Mouse (Mus musculus) left cerebral cortex, adult 11 months (tissue): Measurements from ENCODE around the gene Rhobtb1.

ENCODE experiments used
- DNase-seq: peaks from one replicate; pipeline ENCODE4 v3.0.0; 2022; ENCODE audit warnings: low spot score

Gene Rhobtb1

DNA sequence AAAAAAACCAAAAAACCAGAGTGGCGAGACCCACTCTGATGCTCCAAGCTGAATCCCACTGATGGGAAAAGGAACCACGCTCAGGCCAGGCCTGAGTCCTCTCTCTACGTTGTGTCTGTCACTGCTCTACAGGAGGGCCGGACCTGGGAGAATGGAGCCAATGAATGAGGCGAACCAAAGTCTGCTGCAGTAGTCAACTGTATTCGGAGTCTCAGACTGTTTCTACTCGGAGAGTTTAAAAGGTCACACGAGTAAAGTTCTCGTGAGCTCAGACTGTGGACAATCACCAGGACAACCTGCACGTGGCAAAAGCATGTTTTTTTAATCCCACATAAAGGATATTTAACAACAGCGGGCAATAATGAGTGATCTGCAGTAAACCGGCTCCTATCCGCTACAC, 172.8 kb downstream of the Rhobtb1 start:
- DNase-seq, result no peak

DNA sequence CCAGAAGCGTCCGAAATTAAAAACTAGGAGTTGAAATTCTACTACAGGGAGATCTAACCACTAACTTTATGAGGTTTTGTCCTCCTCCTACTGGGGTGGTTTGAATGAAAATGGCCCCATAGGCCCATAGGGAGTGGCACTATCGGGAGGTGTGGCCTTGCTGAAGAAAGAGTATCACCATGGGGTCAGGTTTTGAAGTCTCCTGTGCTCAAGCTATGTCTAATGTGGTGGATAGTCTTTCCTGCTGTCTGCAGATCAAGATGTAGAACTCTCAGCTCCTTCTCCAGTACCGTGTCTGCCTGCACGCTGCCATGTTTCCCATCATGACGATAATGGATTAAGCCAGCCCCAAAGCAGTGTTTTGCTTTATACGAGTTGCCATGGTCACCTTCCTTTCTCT, 173.6 kb downstream of the Rhobtb1 start:
- no peak for DNase-seq

DNA sequence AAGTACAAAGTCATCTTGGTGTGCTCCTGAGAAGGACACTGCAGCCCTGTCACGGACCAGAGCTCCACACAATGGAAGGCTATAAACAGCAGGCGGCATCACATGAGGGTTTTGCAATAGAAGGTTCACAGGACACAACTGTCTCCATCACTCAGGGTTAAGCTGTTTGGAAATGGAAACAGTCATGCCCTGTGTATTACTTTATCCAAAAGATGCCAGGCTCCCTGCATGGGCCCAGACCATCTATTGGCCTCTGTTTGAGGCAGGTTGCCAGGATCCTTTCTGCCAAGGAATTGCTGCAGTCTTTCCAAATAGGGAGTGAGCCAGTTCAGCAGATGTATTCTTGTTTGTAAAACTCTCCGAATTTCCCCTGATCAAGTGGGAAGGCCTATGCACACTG, 175.2 kb downstream of the Rhobtb1 start:
- no peak for DNase-seq

DNA sequence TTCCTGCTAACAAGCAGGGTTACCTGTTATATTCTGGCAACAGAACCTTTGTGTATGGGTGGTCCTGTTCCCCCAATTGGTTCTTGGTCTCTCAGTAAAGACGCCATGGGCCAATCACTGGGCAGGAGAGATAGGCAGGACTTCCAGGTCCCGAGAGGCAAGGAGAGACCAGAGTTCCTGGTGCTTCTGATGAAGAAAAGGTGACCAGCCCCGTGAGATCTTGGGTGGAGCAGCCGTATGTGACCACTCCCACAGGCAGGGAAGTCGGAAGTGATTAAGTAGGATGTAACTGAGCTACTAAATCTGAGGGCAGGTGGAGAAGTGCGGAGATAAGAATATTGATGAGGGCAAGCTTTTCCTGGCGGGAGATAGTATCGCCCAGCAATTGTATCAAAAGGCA, 176.1 kb downstream of the Rhobtb1 start:
- DNase-seq, result no peak

DNA sequence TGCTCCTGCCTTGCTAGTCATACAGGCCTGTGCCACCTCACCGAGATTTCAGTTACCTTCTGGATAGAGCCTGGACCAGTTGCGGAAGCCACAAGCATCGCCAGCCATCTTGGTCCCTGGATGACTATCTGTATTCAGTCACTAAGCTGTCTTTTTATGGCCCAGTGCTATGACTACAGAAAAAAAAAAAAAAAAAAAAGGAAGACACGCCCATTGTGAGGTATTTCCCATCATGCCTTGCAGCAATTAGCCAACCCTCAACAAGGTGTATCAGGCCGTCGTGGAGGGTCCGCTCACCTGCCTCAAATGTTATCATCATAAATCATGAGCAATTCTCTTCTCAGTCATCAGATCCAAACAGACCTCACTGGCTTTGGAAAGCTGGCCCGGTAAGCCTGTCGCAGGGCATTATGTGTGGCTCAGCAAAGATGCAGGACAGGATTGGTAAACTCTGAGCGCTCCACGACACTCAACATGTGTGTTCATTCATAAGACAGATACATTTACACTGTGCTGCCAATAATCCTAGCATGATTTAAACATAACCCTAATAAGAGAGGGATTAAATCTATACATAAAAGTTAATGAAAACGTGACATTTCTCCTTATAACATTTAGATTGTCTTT, 176.9 kb downstream of the Rhobtb1 start:
- no peak for DNase-seq

DNA sequence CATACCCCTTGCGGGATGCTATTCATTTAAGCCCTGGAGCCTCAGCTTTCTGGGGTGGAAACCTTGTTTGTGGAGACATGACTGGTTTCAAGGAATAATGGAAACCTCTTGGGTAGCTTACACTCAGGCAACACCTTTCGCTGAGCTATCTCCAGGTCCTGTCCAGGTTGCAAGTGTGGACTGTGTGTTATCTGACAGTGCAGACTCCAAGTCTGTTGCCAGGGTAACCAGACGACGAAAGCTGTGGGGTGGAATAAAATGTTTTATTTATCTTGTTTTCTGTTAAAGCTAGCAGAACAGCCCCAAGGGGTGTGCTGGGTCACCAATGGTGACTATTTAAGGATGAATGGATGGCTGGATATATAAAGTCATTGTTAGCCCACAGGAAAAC, 177.4 kb downstream of the Rhobtb1 start:
- no peak for DNase-seq

DNA sequence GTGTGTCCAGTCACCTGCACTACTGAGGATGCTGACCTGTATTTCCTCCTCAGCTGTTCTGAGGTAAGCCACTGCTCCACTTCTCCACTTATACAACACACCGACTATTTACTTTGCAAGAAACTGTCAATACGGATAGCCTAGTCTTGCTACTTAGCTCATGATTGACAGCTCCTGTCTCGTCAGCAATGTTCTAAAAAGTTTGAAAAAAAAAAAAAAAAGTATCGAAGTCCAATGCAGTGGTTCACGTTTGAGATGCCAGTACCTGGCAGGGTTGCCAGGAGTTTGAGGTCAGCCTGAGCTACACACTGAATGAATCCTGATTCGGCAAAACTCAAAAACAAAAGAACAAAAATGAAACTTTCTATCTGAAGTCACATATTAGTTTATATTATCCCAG, 180.0 kb downstream of the Rhobtb1 start:
- DNase-seq, result no peak

DNA sequence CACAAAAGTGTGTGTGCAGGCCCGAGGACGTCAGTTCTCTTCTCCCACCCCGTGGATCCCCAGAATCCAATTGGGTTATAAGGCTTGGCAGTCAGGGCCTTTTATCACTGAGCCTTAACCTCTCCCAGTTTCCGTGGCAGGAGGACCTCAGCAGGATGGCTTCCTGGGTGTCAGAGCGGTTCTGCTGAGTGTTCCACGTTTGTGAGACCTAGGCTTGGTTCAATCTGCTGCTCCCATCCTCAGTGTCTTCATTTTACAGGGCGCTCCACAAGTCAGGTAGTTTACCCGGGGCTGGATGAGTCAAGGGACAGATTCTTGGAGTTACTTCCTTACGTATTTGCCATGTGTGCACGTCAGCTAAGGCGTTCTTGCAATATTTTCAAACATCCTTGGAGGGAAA, 182.0 kb downstream of the Rhobtb1 start:
- no peak for DNase-seq

DNA sequence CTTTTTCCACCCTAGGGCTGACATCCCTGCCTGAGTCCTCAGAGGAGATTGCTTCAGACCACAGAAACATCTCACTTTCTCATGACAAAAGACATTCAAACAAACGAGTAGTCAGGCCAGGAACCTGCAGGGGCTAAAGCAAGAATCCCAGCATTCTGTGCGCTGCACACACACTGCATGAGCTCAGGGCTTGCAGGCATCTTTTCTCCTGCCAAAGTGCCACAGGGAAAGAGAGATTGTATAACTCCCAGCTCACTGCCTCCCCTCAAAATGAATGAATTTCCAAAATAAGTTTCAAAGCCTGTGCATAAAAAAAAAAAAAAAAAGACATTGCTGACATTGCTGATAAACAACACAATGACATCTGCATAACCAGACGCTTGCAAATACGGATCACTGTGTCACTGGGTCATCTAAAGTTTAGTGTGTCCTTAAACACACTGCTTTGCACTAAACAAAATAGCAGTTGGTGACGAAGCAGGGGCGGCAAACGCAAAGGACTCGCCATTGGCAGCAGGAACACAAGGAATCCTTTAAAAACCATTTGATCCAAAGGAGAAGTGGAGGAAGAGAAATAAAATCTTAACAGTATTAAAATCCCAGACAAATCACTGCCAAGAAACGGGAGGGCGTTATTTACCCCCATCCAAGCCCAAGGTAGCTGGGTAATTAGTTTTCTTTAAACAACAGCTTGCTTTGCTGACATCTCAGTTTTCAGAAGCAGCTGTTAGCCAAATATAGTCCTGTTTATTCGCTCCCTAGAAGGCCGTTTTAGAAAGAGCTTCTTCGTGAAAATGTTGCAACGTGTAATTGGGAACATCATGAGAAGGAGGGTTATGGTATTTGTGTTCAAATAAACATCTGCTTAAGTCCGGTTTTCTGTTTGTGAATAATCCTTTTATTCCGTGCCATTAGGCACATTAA, 183.3 kb downstream of the Rhobtb1 start:
- DNase-seq, result no peak

DNA sequence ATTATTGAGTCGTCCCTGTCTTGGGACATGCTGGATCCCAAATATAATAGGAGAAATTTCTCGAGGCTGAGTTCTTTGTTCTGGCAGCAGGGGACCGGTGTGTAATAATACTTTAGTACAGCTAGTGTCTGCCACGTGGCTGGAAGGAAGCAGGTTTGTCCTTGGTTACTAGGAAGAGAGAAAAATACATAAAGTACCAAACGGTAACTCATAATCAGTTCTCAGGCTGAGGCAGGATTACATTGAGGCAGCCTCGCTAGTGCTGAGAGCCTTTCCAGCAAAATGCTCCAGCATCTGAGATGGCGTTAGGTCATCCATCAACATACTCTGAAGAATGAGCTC, 183.9 kb downstream of the Rhobtb1 start:
- DNase-seq, result no peak

DNA sequence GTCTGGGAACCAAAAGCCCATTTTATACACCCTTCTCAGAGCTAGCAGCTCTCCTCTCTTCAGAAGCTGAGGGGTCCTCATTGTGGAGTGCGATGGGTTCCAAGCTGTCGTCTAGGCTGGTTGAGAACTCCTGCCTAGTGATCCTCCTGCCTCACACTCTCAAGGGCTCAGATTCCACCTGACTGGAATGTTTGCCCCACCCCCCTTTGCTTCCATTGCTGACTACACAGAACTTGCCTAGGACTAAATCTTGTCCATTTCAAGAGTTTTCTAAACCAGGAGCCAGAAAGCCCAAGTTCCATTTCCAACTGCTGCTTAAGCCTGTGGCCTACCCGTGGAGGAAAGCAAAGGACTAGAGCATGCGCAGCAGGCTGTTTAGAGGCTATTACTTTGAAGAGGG, 184.4 kb downstream of the Rhobtb1 start:
- no peak for DNase-seq

DNA sequence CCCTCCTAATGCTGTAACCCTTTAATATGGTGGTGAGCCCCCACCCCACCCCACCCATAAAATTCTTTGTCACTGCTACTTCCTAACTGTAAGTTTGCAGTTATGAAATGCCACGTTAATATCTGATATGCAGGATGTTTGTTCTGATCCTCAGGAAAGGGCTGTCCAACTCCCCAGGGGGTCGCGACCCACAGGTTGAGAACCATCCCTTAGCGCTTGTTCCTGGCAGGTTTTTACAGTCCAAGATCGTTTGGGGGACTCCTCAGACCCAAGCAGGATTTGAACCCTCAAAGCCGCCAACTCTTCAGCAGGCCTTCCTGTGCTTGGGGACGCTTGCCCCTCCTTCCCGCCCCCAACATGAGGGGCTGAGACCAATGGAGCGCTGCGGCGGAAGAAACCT, 185.0 kb downstream of the Rhobtb1 start:
- no peak for DNase-seq

DNA sequence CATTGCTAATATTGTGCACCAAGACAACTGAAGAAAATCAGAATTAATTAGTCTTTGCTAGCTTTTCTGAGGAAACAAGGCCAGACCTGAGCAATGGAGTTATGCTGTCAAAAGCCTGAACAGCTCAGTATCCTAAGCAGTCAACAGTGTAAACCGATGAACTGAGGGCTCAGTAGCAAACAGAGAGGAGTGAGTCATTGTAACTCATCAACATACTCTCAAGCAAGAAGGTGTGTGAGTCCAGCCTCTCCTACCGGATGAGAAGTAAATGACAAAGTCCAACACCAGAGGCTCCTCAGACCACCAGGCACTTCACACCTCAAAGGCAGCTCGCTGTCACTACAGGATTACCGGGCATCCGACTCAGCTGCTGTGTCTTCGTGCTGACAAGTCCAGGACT, 188.8 kb downstream of the Rhobtb1 start:
- DNase-seq, result no peak
